Mouse (Mus musculus): ENCODE data around the gene Cd27. TPM values are rescaled to one million over a fixed set of nuclear protein-coding genes. Genes with fewer than 3 reads are reported as not detected.
A peak's percentile ranks its signal among the peaks of the same experiment; 100 is the strongest.
"Not testable (repeated sequence)": the region's sequence is repeated elsewhere in the genome, so short reads cannot be mapped to it uniquely, and the experiment has no call there.

Cd27 gene
- polyA plus RNA-seq (2015; fragmentation: Nextera tagmentation; extraction: Ambion mirVana) = 1.7 and 2.8 TPM in 2 replicates

DNA sequence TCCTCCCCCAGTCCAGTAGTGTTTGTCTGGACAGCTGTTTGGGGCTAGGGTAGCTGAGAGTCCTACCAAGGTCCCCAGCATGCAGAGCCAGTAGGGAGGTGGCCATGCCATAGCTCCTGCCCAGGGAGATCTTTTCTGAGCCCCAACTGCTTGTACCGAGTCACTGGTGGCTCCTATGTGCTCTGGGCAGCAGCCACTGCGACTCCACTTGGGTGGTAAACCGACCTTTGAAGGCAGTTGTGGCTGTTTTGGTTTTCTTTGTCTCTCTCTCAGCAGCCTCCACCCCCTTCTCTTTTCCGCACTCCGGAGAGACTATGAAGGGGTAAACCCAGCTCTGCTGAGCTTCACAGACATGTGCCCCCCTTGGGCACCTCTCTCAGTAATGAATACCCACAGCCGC, at the start of gene Cd27:
TSS of gene Cd27 (minus strand) at position 229 of the 400 bp plus-strand sequence.
- WGBS = 26% methylated on average over 6 of the region's 6 CpGs
- no peak for ATAC-seq (ENCODE audit: insufficient number of reproducible peaks, insufficient read depth, low FRiP score, low TSS enrichment, low read depth)
- no peak within 1 kb of the TSS for H3K27ac ChIP-seq

DNA sequence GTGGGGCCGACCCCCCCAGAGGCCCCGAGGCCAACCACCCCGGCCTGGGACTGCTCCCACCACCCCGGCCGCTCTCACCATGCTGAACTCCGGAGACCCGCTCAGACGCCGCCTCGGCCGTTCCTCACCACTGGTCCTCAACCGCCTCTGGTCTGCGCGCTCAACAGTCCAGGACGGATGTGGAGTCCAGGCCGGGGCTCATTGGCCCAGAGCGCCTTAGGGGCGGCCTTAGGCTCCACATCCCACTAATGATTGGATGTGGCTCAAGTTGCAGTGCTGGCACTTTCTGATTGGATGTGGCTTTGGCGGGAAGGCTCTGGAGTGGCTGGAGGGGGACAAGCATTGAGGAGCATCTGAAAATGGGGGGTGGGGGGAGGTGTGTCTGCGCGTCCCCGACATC, 49.1 kb upstream of the Cd27 start, which contains the start of gene Tuba3a:
TSS of gene Tuba3a (minus strand) at position 153 of the 400 bp plus-strand sequence.
- no peak for ATAC-seq (ENCODE audit: insufficient number of reproducible peaks, insufficient read depth, low FRiP score, low TSS enrichment, low read depth)
- Histone ChIP-seq H3K4me2 (no peak within 1 kb of the TSS), H3K4me1 (0 out of 2 replicates have a peak, but pooled peaks cover 5% of the 10 kb centered on the region), H3K4me3 (no peak within 1 kb of the TSS), H3K9ac (no peak within 1 kb of the TSS), H3K27me3 (no peaks in the 10 kb centered on the region), H3K27ac (no peak within 1 kb of the TSS), H3K9me3 (no peaks in the 10 kb centered on the region), H3K36me3 (no peaks in the 10 kb centered on the region)
- 95% methylated on average over 22 of the region's 22 CpGs for WGBS

More for the DNA sequence above, at the start of gene Cd27:
- H3K4me1 ChIP-seq = peaks cover 12% of the 10 kb centered on the region
- no peak within 1 kb of the TSS for H3K4me3 ChIP-seq
- no peaks in the 10 kb centered on the region for H3K27me3 ChIP-seq
- 0 out of 2 replicates have a peak within 1 kb of the TSS, but pooled peaks have one; percentile 41 for H3K9ac ChIP-seq
- H3K9me3 ChIP-seq = no peaks in the 10 kb centered on the region
- no peaks in the 10 kb centered on the region for H3K36me3 ChIP-seq
- H3K4me2 ChIP-seq = no peak within 1 kb of the TSS

DNA sequence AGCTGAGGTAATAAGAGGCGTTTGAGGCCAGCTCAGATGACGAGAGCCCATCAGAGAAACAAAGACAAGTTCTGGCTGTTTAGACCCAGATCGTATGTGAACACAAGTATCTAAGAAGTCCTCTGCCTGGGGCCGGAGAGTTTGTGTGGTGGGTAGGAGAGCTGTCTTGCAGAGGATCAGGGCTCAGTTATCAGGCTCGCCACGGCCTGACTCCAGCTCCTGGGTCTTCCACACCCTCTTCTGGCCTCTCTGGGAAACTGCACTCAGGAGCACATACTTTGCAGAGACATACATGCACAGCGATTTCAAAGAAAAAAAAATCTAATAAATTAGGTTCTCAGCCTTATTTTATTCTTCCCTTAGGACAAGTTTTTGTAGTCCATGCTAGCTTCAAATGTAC, 47.9 kb upstream of the Cd27 start:
- Histone ChIP-seq H3K36me3 (no peaks in the 10 kb centered on the region), H3K9me3 (no peaks in the 10 kb centered on the region), H3K4me3 (no peak overlapping the region), H3K27me3 (no peaks in the 10 kb centered on the region), H3K27ac (no peak overlapping the region), H3K4me2 (no peak overlapping the region), H3K9ac (no peak overlapping the region), H3K4me1 (0 out of 2 replicates have a peak, but pooled peaks cover 5% of the 10 kb centered on the region)
- 82% methylated on average over 7 of the region's 7 CpGs for WGBS
- no peak for ATAC-seq (ENCODE audit: insufficient number of reproducible peaks, insufficient read depth, low FRiP score, low TSS enrichment, low read depth)

DNA sequence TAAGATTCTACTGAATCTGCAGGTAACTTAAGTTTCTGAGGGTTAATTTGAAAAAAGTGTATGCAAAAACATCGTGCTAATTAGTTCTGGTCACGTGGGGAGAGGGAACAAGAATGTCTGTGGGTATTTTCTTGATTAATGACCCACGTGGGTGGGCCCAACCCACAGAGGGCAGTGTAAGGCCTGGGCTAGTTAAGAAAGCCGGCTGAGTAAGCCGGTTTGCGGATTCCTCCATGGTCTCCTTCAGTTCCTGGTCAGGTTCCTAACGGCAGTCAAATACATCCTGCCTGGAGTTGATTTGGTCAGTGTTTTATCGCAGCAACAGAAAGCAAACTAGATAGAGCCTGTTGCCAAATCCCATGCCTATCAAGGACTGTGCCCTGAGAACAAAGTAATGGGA, 47.4 kb upstream of the Cd27 start:
- no peaks in the 10 kb centered on the region for H3K27me3 ChIP-seq
- 56% methylated on average over 8 of the region's 8 CpGs for WGBS
- no peak overlapping the region for H3K9ac ChIP-seq
- H3K36me3 ChIP-seq = no peaks in the 10 kb centered on the region
- H3K4me3 ChIP-seq = no peak overlapping the region
- 0 out of 2 replicates have a peak, but pooled peaks cover 5% of the 10 kb centered on the region for H3K4me1 ChIP-seq
- H3K9me3 ChIP-seq = no peaks in the 10 kb centered on the region
- H3K27ac ChIP-seq = no peak overlapping the region
- ATAC-seq (ENCODE audit: insufficient number of reproducible peaks, insufficient read depth, low FRiP score, low TSS enrichment, low read depth) = no peak
- no peak overlapping the region for H3K4me2 ChIP-seq

DNA sequence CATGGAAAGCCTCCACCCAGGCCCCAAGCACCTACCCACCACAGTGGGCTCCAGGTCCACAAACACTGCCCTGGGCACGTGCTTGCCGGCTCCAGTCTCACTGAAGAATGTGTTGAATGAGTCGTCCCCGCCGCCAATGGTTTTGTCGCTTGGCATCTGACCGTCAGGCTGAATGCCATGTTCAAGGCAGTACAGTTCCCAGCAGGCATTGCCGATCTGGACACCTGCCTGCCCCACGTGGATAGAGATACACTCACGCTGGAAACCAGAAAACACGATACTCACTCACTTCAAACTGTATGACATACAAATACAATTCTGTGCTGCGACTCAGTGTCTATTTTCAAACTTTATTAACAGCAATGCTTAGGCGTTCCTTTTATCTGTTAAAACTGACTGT, 45.9 kb upstream of the Cd27 start:
- WGBS = 89% methylated on average over 13 of the region's 13 CpGs
- not testable (repeated sequence) for H3K4me3 ChIP-seq; H3K4me2 ChIP-seq; H3K36me3 ChIP-seq; H3K9ac ChIP-seq; H3K4me1 ChIP-seq; H3K9me3 ChIP-seq; H3K27me3 ChIP-seq; ATAC-seq (ENCODE audit: insufficient number of reproducible peaks, insufficient read depth, low FRiP score, low TSS enrichment, low read depth); H3K27ac ChIP-seq

DNA sequence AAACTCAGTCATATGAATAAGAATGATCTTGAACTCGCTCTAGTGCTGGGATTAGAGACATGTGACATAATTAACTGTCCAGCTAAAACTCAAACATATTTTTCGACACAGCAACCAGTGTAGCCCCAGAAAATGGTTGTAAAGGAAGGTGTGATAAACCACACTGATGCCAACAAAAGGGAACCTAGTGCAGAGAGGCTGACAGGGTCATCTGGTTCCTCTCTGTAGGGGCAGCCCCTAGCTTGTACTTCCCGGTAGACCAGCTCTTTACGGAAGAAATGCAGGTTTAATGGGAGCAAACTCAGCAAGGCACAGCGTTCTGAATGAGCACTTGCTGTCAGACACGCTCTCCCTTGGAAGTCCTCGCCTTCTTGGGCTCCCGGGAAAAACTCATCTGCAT, 42.9 kb upstream of the Cd27 start:
- Histone ChIP-seq H3K9ac (no peak overlapping the region), H3K4me1 (no peaks in the 10 kb centered on the region), H3K4me3 (no peak overlapping the region), H3K4me2 (no peak overlapping the region), H3K27ac (no peak overlapping the region), H3K9me3 (no peaks in the 10 kb centered on the region), H3K36me3 (no peaks in the 10 kb centered on the region), H3K27me3 (no peaks in the 10 kb centered on the region)
- 66% methylated on average over 8 of the region's 8 CpGs for WGBS
- ATAC-seq (ENCODE audit: insufficient number of reproducible peaks, insufficient read depth, low FRiP score, low TSS enrichment, low read depth) = no peak

DNA sequence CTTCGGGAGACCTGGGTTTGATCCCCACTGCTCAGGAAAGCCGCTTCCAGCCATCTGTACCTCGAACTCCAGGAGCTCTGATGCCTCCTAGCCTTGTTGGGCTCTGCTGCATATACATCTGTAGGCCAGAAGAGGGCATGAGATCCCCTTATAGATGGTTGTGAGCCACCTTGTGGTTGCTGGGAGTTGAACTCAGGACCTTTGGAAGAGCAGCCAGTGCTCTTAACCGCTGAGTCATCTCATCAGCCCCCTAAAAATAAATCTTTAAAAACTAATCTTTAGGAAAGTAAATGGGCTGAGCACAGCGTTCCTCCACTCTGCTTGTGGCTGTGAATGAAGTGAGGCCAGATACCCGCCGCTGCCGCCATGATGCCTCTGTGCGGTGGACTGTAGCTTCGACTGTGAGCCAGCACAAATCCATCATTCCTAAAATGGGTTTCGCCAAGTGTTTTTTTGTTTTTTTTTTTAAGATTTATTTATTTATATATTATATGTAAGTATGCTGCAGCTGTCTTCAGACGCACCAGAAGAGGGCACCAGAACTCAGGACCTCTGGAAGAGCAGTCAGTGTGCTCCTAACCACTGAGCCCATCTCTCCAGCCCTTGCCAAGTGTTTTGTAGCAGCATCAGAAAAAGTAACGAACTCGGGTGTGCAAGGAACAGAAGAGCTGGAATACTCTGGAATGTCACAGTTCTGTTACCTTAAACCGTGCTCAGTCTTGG, 38.2 kb upstream of the Cd27 start:
- no peaks in the 10 kb centered on the region for H3K9me3 ChIP-seq
- no peaks in the 10 kb centered on the region for H3K27me3 ChIP-seq
- peaks cover 8% of the 10 kb centered on the region; the same call in 1 of the 2 replicates for H3K4me1 ChIP-seq
- no peak overlapping the region for H3K4me3 ChIP-seq
- H3K36me3 ChIP-seq = no peaks in the 10 kb centered on the region
- no peak for ATAC-seq (ENCODE audit: insufficient number of reproducible peaks, insufficient read depth, low FRiP score, low TSS enrichment, low read depth)
- 59% methylated on average over 15 of the region's 15 CpGs for WGBS
- H3K4me2 ChIP-seq = no peak overlapping the region
- no peak overlapping the region for H3K9ac ChIP-seq
- no peak overlapping the region for H3K27ac ChIP-seq

DNA sequence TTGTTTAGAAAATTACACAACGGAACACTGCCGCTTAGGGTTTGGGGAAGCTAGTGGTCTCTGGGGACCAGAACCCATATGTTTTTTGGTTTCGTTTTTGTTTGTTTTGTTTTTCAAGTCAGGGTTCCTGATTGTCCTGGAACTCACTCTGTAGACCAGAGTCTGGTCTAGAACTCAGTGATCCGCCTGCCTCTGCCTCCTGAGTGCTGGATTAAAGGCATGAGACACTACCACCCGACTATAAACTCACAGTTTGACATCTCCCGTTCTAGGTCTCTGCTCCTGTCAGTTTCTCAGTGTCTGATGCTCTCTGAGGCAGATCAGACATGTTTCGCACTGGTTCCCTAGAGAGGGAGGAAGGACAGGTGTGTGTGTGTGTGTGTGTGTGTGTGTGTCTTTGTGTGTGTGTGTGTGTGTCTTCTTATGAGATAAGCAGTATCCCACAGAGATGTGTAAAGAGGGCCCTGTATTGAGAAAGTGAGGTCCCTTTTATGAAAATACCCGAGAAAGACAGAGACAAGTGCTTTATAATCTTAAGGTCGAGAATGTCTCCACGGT, 35.5 kb upstream of the Cd27 start:
- H3K4me2 ChIP-seq = no peak overlapping the region
- peaks cover 8% of the 10 kb centered on the region; the same call in 1 of the 2 replicates for H3K4me1 ChIP-seq
- no peaks in the 10 kb centered on the region for H3K27me3 ChIP-seq
- H3K36me3 ChIP-seq = no peaks in the 10 kb centered on the region
- 71% methylated on average over 10 of the region's 10 CpGs for WGBS
- no peaks in the 10 kb centered on the region for H3K9me3 ChIP-seq
- no peak for ATAC-seq (ENCODE audit: insufficient number of reproducible peaks, insufficient read depth, low FRiP score, low TSS enrichment, low read depth)
- H3K4me3 ChIP-seq = no peak overlapping the region
- H3K9ac ChIP-seq = no peak overlapping the region
- no peak overlapping the region for H3K27ac ChIP-seq

DNA sequence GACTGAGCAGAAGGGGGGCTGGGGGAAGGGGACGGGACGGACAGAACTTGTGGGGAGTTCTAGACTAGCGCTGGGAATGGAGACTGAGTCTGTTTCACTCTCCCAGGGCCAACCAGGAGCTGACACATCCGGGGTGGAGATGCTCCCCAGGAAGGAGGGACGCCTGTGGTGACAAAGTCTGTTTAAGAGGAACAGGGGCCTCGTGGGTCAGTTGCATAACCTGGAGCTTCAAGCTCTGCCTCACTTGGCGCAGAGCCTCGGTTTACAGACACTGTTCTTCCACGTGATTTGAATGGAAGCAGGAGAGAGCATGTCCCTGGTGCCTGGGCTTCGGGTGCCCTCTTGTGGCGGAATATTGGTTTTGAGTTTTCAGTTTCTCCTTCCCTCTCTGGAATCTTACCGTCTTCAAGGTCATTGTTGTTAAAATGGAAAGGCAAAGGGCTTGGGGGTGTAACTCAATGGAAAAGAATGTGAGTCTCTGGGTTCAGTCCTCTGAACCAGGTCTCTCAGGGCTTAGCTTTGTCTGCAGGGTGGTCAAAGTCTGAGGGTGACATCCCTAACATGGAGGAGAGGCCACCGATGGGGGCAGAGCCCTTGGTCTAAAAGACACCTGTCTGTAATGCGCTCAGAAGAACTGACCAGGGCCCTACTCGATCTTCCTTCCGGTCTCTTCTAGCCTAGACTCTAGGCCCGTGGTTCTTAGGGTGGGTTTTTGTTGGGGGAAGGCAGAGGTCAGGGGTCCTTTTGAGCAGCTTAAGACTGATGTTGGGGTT, 34.8 kb upstream of the Cd27 start:
- no peaks in the 10 kb centered on the region for H3K9me3 ChIP-seq
- H3K27ac ChIP-seq = no peak overlapping the region
- WGBS = 19% methylated on average over 17 of the region's 17 CpGs
- H3K27me3 ChIP-seq = no peaks in the 10 kb centered on the region
- peak overlapping the region; percentile 56 for H3K4me2 ChIP-seq
- no peaks in the 10 kb centered on the region for H3K36me3 ChIP-seq
- H3K4me1 ChIP-seq = peaks cover 8% of the 10 kb centered on the region; the same call in 1 of the 2 replicates
- peak; percentile 72; the same call in 1 of the 2 replicates for ATAC-seq (ENCODE audit: insufficient number of reproducible peaks, insufficient read depth, low FRiP score, low TSS enrichment, low read depth)
- peak overlapping the region; percentile 65 for H3K9ac ChIP-seq
- H3K4me3 ChIP-seq = peak overlapping the region; percentile 25

DNA sequence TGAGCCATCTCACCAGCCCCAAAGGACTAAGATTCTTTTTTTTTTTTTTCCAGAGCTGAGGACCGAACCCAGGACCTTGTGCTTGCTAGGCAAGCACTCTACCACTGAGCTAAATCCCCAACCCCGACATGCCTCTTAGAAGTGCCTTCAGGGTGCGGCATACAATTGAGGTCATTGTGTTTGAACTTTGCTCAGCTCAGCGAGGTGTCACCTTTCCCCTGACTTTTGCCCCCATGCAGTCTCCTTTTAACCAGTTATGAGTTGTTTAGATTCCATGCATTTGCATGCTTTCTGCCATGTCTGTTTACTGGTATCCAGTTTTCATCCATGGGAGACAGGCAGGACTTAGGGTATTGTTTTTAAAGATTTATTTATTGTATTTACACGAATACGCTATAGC, 32.0 kb upstream of the Cd27 start:
- Histone ChIP-seq H3K4me1 (peaks cover 8% of the 10 kb centered on the region; the same call in 1 of the 2 replicates), H3K9ac (no peak overlapping the region), H3K27ac (no peak overlapping the region), H3K4me2 (no peak overlapping the region), H3K36me3 (no peaks in the 10 kb centered on the region), H3K4me3 (no peak overlapping the region), H3K27me3 (no peaks in the 10 kb centered on the region), H3K9me3 (no peaks in the 10 kb centered on the region)
- no peak for ATAC-seq (ENCODE audit: insufficient number of reproducible peaks, insufficient read depth, low FRiP score, low TSS enrichment, low read depth)
- 31% methylated on average over 6 of the region's 6 CpGs for WGBS

DNA sequence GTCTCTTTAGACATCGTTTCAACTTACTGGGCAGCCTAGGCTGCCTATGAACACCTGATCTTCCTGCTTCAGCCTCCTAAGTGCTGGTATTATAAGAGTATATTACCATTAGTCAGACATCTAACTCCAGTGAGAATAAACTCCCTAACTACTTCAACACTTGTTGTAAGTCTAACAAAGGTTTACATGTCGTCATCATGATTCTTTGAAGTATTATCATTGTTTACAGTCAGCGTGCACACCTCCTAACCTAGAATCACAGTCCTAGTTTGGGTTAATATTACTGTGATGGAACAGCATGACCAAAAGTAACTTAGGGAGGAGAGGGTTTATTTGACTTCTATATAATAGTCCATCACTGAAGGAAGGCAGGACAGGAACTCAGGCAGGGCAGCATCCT, 30.7 kb upstream of the Cd27 start:
- WGBS = 80% methylated on average over 3 of the region's 3 CpGs
- no peak for ATAC-seq (ENCODE audit: insufficient number of reproducible peaks, insufficient read depth, low FRiP score, low TSS enrichment, low read depth)

More for the DNA sequence above, 30.7 kb upstream of the Cd27 start:
- no peak overlapping the region for H3K27ac ChIP-seq
- H3K4me3 ChIP-seq = no peak overlapping the region
- H3K27me3 ChIP-seq = no peaks in the 10 kb centered on the region
- no peaks in the 10 kb centered on the region for H3K36me3 ChIP-seq
- no peak overlapping the region for H3K9ac ChIP-seq
- H3K9me3 ChIP-seq = no peaks in the 10 kb centered on the region
- peaks cover 8% of the 10 kb centered on the region; the same call in 1 of the 2 replicates for H3K4me1 ChIP-seq
- H3K4me2 ChIP-seq = no peak overlapping the region

All from embryonic facial prominence, embryonic 13.5 days (tissue).